In the genomic region with DNA sequence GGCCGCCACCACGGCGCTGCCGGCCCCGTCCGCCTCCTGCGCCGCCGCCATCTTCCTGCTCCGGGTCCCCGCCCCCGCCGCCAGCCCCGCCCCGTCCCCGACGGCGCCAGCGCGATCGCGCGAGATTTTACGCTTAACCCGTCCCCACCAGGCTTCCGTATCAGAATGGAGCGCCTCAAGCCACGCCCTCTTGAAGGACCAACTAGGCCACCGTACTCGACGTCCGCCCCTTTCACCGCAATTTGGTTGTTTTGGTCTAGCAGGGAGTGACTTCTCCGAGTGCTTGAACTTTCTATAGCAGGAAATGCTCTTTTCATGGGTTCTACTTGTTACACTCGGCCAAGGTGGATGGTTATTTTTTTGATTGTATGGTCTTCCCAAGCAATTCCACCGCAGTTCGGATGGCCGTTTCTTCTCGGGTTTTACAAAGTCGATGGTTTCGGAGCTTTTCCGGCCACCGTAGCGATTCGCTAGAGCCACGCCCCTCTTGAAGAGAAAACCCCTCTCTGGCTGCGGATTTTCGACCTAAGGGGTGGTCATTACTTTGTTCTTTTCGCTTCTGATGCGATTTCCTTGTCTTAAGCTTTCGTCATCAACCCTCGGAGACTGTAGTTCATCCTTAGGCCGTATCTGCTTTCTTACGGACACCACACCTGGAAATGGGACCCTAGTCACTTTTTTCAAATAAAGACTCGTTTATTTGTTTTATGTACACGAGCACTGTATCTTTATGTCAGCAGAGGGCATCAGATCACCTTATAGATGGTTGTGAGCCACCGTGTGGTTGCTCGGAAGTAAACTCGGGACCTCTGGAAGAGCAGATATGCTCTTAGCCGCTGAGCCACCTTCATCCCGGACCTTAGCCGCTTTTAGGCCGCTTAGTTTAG, we compare ENCODE assay signal across 8 mouse cellular contexts. TPM values are rescaled to one million over a fixed set of nuclear protein-coding genes. Genes with fewer than 3 reads are reported as not detected.
DNase-seq lines count a peak whose midpoint lies in the region; ATAC-seq lines count a peak whose summit lies in the region.

A gene (minus strand): TSS at position 79 of the 887 bp plus-strand sequence.

- intact Hi-C loops in gastrocnemius, postnatal 14 days (cut with DNase I; ENCODE audit: low total_unique reads) = no loop called here
- intact Hi-C loops in left cerebral cortex, postnatal 10 days (cut with DNase I) = no loop called here

- peak; percentile 68 for ATAC-seq in inflammation-experienced regulatory T-cells, adult 6 months
- peak; percentile 66 for ATAC-seq in megakaryocyte-erythroid progenitor cell, adult 5-6 weeks (replicated peaks; ENCODE audit: low FRiP score, low TSS enrichment, poor library complexity, severe bottlenecking)

- DNase-seq in adrenal gland, adult (ENCODE audit: inconsistent age in 2 of 2, low spot score in 1 of 2) = peak; percentile 97 to 99
- peak; percentile 98 for DNase-seq in embryo, embryonic 10.5 days (ENCODE audit: low spot score)
- DNase-seq in gastrocnemius, postnatal 14 days = peak; percentile 97
- DNase-seq in left cerebral cortex, postnatal 10 days (ENCODE audit: extremely low spot score in 1 of 2, low spot score in 2 of 2) = peak; percentile 96 to 98
- peak; percentile 97 for DNase-seq in right cerebral cortex, postnatal 25 days
- DNase-seq in urinary bladder, postnatal 4 days (ENCODE audit: low spot score in 2 of 2) = peak; percentile 95 to 98

RNA-seq across cellular contexts. Expression of the gene that starts here (rescaled TPM):
- total RNA-seq in gastrocnemius, postnatal 14 days (2021) = 10 to 100 TPM; 39.8 to 47.7 TPM
- 10 to 100 TPM; 21.4 to 44.1 (median 27.2) TPM for polyA plus RNA-seq in inflammation-experienced regulatory T-cells, adult 6 months (2017; shearing (Covaris generic))
- total RNA-seq in left cerebral cortex, postnatal 10 days (2021) = 100 to 1,000 TPM; 144 to 147 TPM
- 45.9 and 70.1 TPM in 2 replicates for total RNA-seq in megakaryocyte-erythroid progenitor cell, adult 5-6 weeks (2014; fragmentation: Nextera tagmentation)
- total RNA-seq in megakaryocyte-erythroid progenitor cell, adult 5-6 weeks (2017) = 31.1 and 37.3 TPM in 2 replicates

Comparison
In these comparisons a context has a peak if more than half of its experiments do, and no peak if none do; other contexts are left out.
1. Peak in every context shown above with its lines: DNase-seq and ATAC-seq.